Mouse (Mus musculus) A20 (cell line): ENCODE data around the gene Cdc20.

ENCODE experiments used
- DNase-seq: peaks from one replicate; pipeline ENCODE4 v3.0.0-alpha.2; 2011; ENCODE audit warnings: low read depth, low spot score

Cdc20 gene

DNA sequence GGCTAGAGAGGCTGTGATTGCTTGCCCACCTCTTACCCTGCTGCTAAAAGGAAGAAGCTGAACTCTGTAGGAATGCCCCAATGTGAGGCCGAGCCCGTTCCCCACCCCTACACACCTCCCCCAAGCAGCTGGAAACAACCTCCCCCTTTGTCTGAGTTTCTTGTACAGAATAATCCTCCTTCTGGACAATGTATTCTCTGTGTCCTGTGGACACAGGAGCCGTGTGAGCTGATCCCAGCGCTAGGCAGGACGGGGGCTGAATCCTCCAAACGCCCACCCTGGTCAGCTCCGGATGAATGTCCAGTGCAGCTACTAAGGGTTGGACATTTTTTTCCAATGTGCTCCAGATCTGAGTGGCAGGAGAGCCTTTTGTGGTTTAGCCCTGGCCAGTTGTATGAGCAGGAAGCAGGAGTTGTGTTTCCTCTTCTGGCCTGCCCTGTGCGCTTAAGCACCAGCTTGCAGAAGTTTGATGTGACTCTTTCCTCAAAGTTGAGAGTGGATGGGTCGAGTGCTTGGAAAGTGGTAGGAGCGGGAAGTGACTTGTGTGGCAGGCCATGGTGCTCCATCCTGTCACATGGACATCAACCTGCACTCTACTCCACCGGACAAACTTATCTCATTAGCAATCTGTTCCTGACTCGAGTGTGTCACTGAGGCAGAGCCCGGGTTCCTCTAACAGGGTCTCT lies 19.9 kb downstream of the Cdc20 start:
- DNase-seq = no peak

DNA sequence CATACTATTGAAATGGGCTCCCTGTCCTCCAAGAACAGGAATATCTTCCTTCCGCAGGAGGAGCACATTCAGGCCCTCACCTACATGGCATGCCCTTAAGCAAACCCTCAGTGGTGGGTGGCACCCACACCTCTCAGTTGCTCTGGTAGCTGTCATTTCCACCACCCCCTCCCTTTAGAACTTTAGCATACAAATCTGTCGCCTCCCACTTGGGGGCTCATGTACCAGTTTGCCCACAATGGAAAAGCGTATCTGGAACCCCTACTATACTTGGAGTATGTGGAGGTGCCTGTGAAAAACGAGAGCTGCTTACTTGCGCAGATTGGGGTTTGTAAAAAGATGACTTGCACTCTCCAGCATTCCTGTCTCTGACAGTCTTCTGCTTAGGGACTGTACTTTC lies 20.8 kb downstream of the Cdc20 start:
- no peak for DNase-seq

DNA sequence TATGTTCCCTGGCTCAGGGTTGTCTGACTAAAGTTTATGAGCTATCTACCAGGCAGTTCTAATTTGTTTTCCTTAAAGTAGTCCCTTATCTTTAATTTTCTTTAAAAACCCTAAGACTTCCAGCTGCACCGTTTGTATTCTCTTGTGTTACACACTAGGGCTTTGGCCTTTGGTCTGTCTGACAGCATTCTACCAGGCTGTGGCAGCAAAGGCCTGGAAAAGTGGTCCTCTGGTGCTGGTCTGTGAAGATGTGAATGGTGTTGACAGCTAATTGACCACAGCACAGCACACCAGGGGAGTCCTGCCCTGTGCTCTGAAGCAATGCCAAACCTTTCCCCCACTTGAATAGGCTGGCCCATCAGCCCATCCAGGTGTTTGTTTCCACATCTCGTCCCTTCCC lies 21.4 kb downstream of the Cdc20 start:
- DNase-seq = no peak

DNA sequence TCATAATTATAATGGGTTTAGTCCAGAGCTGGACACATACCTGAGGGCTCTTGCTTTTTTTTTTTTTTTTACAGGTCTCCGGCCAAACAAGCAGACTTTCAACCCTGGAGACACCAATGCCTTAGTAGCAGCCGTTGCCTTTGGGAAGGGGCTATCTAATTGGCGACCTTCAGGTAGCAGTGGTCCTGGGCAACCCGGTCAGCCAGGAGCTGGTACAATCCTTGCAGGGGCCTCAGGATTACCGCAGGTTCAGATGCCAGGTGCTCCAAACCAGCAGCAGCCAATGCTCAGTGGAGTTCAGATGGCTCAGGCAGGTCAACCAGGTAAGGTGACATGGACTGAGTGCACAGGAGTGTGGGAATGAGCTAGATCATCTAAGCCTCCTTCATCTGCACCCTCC lies 23.6 kb downstream of the Cdc20 start:
- no peak for DNase-seq

DNA sequence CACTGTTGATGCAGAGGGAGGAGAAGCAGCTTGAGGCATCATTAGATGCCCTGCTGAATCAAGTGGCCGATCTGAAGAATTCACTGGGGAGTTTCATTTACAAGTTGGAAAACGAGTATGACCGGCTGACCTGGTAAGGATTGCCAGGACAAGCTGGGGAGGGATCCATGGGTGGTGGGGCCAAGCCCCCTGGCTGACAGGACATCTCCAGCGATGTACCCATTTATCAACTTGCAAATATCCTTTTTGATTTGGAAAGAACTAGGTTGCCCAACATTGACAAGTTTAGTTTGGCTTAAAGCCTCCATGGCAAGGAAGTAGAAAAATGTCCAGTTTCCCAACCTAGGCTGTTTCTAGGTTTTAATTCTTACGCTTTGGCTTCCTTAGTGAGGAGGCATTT lies 26.3 kb downstream of the Cdc20 start:
- no peak for DNase-seq

DNA sequence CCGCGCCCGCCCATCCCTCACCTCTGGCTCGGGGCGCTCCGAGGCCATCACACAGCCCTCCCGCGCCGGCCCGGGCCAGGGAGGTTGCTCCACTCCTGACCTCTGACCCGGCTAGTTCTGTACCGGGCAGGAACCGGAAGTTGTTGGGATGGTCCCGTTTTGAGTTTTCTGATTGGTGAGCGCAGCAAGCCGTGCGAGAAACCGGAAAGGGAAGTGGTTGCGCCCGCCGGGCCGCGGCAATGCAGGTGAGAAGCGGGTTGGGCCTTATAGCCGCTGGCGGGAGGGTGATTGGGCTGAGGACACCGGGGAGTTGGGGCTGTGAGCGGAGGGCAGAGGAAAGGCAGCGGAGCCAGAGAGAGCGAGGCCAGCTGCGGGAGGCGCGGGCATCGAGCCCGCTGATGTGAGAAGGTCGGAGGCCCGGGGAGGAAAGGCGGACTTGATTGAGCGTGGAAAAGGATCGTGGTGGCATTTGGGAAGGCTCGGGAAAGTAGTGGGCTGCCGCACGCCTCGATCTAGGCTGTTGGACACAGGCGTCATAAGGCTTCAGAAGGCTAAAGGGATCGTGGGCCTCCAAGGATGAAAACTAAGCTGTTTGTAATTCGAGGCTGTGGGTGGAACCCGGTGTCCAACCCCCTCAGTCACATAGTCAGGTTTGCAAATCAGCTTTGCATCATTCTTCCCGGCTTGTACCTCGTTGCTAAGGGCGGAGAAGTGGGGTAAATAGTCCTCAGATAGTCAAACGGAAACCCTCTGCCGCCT lies 27.8 kb downstream of the Cdc20 start, which contains the start of the genes Szt2 and Med8:
TSS of gene Szt2 (minus strand) at position 132 of the 759 bp plus-strand sequence.
TSS of gene Med8 (plus strand) at position 196 of the 759 bp plus-strand sequence.
- DNase-seq = peak; percentile 96

DNA sequence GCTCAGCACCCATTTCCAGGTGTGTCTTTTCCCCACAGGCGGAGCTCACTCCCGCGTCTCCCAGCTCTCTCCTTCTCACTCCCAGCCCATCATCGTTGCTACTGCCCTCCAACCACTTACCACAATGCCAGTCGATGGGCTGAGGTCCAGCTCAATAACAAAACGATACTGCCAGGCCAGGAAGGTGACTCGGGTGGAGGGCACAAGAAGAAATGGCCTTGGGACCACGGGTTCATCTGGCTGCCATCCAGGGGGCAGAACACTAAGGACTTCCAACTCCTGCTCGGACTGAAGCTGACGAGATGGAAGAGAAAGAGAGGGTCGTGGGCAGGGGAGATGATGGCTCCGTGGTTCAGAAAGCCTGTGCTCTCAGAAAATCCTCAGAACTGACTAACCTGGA lies 34.5 kb downstream of the Cdc20 start:
- DNase-seq = no peak

DNA sequence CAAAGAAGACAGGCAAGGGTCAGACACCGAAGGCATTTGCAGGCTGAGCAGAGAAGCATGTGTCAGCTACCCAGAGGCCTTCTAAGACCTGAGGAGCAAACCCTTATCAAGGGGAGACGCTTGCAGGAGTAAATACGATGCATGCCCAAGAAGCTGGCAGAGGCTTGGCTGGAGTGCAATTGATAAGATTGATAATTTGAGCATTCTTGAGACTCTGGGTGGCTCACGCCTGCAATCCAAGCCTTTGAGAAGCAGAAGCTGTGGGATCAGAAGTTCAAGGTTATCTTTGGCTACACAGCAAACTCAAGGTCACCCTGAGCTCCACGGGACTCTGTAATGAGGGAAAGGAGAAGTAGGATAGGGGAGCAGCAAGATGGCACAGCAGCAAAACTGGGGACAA lies 35.2 kb downstream of the Cdc20 start:
- no peak for DNase-seq

DNA sequence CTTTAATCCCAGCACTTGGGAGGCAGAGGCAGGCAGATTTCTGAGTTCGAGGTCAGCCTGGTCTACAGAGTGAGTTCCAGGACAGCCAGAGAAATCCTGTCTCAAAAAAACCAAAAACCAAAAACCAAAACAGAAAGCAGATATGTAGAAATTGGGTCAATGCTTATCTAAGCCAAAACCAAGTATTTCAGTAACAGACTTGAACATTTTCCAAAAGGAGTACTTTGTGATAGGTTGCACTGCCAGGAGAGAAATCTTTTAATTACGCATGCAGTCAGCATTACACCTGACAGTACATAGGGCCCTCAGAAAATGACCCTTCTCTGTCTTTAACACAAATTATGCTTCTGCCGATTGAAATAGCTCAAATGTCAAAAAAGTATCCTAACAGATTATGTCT lies 35.7 kb downstream of the Cdc20 start:
- DNase-seq = no peak

DNA sequence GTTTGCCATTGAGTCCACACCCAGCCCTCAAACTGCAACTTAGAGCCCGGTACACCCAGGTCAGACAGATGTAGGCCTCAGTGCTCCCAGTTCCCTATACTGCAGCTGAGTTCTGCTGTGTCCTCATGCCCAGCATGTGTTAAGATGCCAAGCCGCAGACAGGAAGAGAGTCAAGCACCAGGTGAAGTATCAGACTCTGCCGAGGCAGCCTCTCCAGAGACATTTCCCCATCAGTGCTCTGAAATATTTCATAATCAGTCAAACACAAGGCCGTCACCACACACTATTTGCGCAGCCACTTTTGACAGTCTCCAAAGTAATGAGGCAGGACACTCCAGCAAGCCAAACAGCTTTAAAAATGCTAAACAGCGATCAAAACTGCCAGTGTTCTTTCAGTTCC lies 38.8 kb downstream of the Cdc20 start:
- no peak for DNase-seq

DNA sequence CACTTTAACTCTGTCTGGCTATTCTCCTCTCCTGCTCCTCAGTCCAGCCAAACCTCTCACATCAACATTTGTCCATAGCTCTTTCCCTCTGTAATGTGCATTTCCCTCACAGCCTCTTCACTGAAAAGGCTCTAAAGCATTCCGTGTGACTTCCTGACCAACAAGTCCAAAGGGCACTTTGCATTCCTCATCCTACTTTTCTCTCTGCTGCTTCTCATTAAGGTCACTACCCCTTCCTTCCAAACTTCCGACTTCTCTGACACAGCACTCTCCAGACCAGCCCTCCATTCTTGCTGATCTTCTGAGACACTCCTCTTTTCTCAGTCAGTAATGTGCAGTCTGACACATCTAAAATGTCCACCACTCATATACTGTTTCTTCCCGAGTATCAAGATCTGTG lies 40.7 kb downstream of the Cdc20 start:
- no peak for DNase-seq

DNA sequence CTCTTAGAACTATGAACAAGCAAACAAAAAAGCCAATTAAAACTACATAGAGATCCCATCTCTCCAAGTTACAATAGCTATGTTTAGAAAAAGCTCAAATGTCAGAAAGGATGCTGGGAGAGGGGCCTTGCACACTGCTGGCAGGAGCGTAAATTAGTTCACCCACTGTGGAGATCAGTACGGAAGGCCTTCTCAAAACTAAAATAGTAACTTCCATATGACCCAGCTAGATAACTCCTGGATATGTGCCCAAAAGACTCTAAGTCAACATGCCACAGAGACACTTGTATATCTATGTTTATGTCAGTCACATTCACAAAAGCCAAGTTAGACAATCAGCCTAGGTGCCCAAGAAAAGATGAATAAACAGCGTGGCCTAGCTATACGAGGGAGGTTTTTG lies 41.9 kb downstream of the Cdc20 start:
- no peak for DNase-seq

DNA sequence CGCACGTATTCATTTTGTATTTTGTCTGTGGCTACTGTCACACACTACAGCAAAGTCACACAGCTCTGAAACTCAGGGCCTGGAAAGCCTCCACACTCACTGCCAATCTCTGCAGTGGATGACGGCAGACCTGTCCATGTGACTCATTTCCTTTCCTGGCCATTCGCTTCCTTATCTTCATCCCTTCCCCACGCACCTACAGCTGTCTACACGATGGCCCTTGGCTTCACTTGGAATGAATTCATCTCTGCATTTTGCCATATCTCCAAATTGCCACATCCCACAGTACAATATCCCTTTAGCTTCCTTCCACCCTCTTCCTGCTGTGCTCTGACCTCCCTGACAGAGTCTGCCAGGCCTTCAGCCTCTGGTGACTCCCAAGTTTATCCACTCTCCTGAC lies 42.6 kb downstream of the Cdc20 start:
- DNase-seq = no peak

DNA sequence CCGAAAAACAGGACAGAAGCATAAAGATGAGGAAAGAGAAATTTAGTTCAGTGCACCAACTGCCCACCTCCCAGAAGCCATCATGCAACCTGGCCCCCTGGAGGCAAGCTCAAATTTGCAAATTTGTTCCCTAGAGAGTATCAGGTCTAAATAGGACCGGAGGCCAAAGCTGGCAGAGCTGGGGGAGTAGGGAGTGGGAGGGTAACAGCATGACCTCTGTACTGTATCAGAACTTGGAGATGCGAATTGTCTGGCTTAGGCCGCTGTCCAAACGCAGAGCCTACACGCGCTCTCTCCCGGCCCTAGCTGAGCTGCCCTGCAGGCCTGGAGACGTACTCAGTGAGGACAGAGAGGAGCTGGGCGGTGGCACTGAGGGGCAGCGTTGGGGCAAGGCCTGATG lies 47.0 kb downstream of the Cdc20 start:
- no peak for DNase-seq

DNA sequence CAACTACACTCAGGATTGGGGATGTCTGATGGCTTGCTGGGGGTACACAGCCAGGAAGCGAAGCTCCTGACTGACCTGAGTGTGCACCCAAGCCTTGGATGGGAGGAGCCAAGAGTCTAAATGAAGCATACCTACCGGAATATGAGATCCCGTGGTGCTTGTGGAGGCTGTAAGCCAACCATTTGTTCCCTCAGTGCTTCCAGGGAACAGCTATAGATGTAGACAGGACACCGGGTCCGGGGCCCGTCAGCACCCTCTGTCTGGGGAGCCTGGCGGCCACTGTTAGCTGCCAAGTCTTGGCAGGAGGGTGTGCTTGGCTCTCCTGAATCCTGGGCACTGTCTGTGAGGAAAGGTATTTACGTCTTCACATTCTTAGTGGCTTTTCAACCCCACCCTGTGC lies 49.8 kb downstream of the Cdc20 start:
- DNase-seq = no peak

DNA sequence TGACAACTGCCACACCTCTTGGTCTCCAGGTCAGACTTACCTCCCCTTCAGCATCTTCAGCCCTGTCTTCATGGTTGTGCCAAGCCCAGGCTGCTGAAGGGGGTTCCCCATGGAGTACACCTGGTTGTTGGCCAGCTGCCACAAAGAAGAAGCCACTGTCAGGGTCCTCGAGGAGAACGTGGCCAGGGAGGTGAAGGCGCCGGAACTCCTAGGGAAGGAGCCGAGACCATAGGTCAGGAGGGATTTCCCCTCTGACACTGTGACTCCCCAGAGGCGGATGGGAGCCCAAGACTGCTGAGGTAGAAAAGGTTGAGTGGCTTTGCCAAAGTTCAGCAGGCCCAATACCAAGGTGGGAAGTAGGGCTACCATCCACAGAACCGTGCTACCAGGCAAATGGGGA lies 53.9 kb downstream of the Cdc20 start:
- DNase-seq = no peak
